Mouse (Mus musculus) lung, postnatal 4 days (tissue): Measurements from ENCODE around the gene Dnajc4.

Experiments
- DNase-seq, 2 experiments: peaks; one replicate each; pipeline ENCODE4 v3.0.0; 2021

The Dnajc4 gene

DNA sequence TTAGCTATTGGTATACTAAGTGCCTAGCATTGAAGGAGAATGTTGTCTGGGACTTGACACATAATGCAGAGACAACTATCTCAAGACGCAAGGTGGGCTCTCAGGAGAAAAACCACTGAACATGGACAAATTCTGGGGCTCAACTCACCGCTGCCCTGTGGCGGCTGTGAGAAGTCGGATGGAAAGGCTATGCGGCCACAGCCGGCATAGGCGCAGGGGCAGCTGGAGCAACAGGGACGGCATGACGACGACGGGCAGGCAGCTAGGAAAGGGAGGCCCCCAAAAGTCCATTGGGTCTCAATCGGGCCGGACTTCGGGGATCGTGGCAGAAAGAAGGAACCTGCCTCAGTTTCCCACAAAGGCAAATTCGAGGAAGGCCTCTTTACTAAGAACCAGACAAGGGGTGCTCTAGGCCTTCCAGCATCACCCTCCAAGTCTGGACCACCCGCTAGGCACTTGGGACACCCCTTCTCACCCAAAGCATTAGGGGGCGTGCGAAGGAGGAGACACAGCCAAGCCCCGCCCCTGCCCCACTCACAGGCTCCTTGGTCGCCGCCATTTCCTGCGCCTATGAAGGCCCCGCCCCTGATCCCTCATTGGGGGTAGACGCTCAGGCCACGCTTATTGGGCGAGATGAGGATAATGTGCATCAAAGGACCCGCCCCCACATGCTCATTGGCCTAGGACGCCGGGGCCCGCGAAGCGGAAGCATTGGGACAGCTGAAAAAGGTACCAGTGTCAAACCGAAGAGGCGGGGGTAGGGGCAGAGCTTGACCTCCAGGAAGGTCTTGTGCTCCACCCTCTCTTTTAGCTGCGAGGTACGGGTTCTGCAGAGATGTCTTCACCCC, at the start of gene Dnajc4:
Dnajc4 (minus strand) TSS at position 562 of the 848 bp plus-strand sequence.
- peak; percentile 97 to 98 for DNase-seq

DNA sequence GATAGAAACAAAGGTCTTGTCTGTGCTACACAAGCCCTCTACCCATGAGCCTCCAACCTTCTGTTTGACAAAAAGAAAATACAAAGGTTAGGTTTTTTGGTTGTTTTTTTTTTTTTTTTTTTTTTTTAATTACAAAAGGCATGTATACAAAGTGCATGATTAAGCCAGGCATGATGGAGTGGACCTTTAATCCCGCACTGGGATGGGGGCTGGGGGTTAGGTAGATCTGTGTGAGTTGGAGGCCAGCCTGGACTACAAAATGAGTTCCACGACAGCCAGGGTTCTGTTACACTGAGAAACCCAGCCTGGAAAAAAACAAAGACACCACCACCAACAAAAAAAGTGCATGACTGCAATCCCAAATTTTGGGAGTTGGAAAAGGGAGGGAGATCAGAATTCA, 48.8 kb upstream of the Dnajc4 start:
- no peak for DNase-seq

GRCm38 (mm10) chr19:7040637-7041130, 48.3 kb upstream of the Dnajc4 start:
- DNase-seq = no peak

DNA sequence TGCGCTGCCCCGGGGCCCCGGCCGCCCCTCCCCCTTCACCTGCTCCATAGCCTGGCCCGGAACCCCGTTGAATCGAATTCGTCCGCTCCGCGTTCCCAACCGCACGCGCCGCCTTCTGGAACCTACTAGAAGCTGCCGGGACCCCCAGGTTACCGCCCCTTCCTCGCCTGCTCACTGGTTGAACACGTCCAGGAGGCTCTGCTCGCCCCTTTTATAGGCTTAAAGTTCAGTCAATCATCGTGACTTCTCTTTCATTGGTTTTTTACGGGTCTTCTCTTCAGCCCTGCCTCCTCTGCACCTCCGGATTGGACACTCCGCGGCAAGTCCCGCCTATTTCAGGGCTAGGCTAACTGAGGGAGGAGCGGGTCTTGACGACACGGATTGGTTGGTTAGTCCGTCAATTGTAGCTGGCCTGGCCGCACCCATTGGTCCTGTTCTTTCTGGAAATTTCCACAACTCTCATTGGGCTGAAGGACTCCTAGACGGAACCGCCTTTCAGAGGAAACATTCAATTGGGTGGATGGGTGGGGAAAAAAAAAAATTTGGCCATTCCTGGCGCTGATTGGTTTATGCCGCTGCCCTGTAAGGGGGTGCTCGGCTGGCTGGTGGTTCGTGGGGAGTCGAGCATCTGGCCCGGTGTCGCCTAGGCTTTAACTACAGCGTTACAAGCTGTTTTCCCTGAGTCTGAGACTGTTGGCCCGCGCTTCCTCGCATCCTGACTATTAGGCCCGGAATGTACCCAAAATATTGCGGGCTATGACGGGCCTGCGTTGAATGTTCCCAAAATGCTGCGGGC, 47.7 kb upstream of the Dnajc4 start, which contains the start of gene Stip1:
Stip1 (minus strand) TSS at position 127 of the 796 bp plus-strand sequence.
- DNase-seq = peak; percentile 99 to 100

DNA sequence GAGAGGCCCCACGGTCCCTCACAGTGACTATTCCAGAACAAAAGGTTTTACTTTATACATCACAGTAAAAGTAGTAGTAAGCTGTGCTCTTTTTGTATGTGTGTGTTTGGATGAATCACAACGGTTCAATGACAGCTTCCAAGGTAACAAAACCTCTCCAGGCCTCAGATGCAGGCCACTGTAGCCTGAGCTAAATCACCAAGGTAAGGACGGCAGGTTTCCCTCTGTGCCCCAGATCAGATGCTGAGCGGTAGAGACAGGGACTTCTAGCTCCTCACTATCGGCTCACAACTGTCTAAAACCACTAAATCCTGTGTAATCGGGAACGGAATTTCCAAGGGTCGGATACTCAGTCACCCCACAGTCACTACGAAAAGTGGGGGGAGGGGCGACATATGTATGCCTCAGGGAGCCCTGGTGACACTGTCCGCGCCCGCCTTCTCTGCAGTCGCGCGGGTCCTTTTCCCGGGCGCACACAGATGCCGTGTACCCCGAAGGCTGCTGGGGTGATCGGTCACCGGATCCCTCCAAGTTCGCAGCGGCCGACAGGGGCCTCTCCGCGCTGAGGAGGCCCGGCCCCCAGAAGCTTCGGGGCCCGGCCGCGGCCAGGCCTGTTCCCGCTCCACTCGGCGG, 46.8 kb upstream of the Dnajc4 start:
- DNase-seq = peak; percentile 62 to 68

GRCm38 (mm10) chr19:7034006-7034405, 41.6 kb upstream of the Dnajc4 start:
- no peak for DNase-seq

DNA sequence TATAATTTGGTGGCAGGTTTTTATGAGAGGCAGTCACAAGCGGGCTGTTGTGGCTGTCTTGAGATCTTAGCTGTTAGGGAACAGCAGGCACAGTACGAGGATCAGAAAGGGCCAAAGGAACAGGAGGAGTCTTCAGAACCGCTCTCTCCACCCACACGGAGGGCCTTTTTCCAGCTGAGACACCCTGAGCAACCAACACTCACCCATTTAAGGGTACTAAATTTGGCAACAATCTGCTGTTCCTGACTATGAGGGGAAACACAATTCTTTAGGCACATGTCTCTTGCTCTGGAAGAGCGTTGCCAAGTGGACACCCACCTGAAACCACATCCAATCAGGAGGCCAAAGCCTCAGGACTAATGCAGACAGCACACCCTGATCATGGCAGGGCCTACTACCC, 37.2 kb upstream of the Dnajc4 start:
- no peak for DNase-seq

DNA sequence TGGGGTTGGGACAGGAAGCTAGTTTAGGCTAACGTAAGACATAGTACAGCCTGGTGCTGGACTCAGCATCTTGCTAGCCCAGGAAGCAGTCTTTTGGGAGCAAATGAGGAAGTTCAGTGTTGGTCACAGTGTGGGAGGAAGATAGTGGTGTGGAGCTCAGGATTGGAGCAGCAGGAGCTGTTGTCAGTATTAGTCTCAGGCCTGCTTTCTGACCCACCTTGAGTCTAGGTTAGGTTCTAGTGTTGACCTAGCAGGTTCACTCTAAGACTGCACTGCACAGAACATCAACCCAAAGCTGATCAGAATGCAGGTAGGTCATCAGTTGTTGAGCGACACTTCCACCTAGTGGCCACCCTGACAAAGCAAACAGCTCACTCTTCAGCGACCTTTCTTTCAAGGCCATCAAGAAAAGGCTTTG, 27.9 kb upstream of the Dnajc4 start:
- peak in 1 of 2 experiments; percentile 74 for DNase-seq

DNA sequence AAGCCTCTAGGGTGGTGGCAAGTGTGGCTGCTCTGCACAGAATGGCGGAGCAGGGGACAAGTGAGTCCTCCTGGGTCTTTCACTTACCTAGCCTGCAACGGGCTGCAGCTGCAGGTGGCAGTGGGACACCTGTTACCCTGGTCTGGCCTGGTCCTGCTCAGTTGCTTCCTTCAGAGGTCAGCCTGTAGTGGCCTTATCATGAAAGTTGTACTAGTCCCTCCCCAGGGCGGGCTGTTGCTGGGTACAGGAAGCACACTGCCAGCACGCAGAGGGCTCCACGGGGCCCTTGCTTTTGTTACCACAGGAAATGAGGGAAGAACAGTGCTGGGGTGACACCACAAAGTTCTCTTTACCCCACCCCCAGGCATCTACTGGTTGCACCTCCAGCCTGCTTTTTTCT, 26.8 kb upstream of the Dnajc4 start, which contains the start of gene Fermt3:
Fermt3 (minus strand) TSS at position 279 of the 400 bp plus-strand sequence.
- DNase-seq = peak; percentile 74 to 75

- peak in 1 of 2 experiments; percentile 7 for DNase-seq
These were observed 26.2 kb upstream of the Dnajc4 start for GRCm38 (mm10) chr19:7018546-7018945.

- peak; percentile 31 to 32 for DNase-seq
These were observed 25.4 kb upstream of the Dnajc4 start for GRCm38 (mm10) chr19:7017541-7018457.

DNA sequence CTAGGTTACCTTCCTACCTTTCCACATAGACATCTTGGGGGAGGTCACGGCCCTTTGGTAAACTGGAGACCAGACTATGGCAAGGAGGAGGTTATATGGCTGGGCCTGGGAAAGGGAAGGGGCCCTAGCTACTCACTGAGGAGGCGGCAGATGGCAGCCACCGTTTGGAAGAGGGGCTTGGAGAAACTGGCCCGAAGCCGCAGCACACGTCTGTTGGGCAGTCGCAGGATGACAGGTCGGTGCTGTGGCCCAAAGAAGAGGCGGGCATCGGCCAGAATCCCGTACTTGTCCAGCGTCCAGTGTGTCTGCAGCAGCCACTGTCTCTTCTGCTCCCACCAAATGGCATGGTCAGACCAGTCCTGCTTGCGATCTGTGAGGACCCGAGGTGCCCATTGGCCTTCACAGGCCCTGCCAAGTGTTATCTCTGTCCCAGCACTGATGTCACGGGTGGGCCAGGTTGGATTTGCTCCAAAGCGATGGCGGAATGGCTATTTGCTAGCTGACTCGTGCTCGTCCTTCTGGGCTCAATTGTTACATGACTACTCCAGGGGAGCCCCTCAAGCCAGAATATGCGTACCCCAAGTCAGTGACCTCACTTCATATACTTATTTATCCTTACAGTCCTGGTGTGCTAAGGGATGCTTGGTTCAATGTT, 22.2 kb upstream of the Dnajc4 start:
- peak in 1 of 2 experiments; percentile 4 for DNase-seq

- DNase-seq = peak in 1 of 2 experiments; percentile 22
These were observed 21.6 kb upstream of the Dnajc4 start for GRCm38 (mm10) chr19:7013984-7014383.

GRCm38 (mm10) chr19:7012426-7012825, 20.1 kb upstream of the Dnajc4 start:
- no peak for DNase-seq

DNA sequence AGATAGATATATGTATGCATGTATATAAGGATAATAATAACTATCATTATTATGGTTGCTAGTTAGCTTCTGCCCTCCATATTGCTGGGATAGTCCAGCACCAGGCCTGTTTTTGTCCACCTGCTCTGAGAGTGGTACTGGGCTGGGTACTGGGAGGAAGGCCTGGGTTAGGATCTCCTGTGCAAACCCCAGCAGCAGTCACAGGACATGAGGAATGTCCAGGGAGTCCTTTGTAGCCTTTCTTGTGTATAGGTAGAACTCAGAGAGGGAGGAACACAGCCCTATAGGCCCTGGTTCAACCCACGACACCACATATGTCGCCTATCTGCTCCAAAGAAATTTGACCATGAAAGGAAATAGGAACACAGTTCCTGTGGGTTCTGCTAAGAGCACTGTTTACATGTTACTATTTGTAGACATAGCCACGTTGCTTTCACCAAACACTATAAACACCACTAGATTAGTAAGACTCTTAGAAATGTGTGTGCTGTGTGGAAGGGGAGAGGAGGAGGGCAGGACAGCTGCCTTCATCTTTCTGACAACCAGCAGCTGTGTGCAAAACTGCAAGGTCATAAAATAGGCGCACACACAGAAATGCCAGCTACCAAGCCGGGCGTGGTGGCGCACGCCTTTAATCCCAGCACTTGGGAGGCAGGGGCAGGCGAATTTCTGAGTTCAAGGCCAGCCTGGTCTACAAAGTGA, 14.7 kb upstream of the Dnajc4 start:
- no peak for DNase-seq

GRCm38 (mm10) chr19:6999360-7000063, 7.1 kb upstream of the Dnajc4 start:
- no peak for DNase-seq

DNA sequence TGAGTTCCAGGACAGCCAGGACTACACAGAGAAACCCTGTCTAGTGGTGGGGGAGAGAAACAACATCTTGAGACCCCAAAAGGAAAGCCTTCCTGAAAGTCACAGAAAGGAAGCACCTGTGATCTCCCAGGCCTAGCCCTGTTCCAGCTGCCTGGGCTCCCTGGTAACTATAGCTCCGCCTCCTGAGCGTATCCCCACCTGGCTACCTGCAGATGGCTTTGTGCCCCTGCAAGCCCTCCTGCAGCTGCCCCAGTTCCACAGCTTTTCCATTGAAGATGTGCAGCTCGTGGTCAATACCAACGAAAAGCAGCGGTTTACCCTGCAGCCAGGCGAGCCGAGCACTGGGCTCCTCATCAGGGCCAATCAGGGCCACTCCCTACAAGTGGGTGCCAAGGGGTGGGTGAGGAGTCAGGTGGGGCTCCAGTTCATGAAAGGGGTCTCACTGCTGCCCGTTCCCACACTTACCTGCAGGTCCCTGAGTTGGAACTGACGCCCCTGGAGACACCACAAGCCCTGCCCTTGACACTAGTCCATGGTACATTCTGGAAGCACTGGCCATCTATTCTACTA, 5.4 kb upstream of the Dnajc4 start:
- peak in 1 of 2 experiments; percentile 4 for DNase-seq

- DNase-seq = peak; percentile 91
These were observed 3.6 kb upstream of the Dnajc4 start, which contains the start of the genes Nudt22 and Trpt1 for GRCm38 (mm10) chr19:6996006-6996405. Nudt22 (minus strand) TSS chr19:6996117. Trpt1 (plus strand) TSS chr19:6996131.

GRCm38 (mm10) chr19:6995255-6995991, 3.1 kb upstream of the Dnajc4 start:
- no peak for DNase-seq
